Mouse (Mus musculus) B cell, adult (primary cell): ENCODE measurements around the gene Sp3. TPM values are rescaled to one million over a fixed set of nuclear protein-coding genes. Genes with fewer than 3 reads are reported as not detected.

Experiments
- total RNA-seq: library from RNA; stranded (reverse); gene quantifications from 4 replicates; pipeline ENCODE4 v1.2.4, GENCODE M21; 2023; ENCODE audit not compliant: inconsistent age

Sp3 gene
- 125 to 149 TPM (median 137 TPM) in 4 replicates for total RNA-seq

DNA sequence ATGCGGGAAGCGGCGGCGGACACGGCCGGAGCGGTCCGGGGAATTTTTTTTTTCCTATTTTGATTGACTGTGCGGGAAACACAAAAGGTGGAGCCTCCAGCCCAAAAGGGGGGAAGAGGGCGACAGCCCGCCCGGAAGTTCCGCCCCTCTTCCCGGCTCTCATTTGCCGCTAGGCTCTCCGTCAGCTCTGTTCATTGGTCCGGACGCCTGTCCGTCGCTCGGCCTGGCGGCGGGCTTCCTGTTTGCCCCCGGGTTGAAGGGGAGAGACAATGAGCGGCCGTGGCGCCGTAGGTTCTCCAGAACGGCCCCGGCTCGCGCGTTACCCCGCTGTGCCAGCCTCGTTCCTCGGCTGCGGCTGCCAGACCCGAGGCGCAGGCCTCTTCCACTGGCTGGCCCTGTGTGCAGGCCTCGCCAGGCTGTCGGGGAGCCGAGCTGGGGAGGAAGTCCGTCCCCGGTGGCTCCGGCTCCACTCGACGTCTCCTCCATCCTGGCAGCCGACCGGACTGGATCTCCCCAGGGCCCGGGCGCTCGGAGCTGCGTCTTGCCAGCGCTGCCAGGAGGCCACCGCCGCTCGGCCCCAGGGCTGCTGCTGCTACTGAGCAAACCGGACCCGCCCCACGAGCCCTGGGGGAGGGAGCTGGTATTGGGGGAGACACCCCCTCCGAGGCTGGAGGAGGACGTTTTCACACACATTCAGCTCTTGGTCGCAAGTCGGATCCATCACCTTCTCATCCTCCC is at the start of gene Sp3:
TSS of gene Sp3 (minus strand) at position 110 of the 738 bp plus-strand sequence.

DNA sequence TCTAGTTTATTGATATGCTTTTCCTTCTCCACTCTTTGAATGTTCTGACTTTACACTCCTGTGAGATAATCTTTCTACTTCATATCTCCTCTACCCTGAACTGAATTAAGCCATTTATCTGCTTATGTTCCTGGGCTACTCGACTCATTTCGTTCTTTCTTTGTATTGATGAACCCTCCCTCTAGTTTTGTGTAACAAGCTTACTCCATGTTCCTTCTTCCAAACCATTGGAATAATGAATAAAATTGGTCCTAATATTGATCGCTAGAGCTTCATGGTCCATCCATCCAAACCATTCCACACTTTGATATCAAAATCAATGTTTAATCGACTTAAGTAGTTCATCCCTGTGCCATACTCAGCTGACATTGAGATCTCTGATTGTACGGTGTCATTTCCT is 6.4 kb upstream of the Sp3 start, which contains the start of gene Gm11084:
TSS of gene Gm11084 (minus strand) at position 101 of the 400 bp plus-strand sequence.

Other genes with a start within 250 kb of the Sp3 start
- not detected in 4 replicates for gene Gm11084, start 6.3 kb upstream of the Sp3 start, total RNA-seq
- 31.5 to 38.9 TPM (median 36.3 TPM) in 4 replicates for gene Ola1, start 238.5 kb upstream of the Sp3 start, total RNA-seq